Mouse (Mus musculus): ENCODE measurements around the gene Cdc40.
"Not testable (repeated sequence)": the region's sequence is repeated elsewhere in the genome, so short reads cannot be mapped to it uniquely, and the experiment has no call there.

Cdc40 gene

DNA sequence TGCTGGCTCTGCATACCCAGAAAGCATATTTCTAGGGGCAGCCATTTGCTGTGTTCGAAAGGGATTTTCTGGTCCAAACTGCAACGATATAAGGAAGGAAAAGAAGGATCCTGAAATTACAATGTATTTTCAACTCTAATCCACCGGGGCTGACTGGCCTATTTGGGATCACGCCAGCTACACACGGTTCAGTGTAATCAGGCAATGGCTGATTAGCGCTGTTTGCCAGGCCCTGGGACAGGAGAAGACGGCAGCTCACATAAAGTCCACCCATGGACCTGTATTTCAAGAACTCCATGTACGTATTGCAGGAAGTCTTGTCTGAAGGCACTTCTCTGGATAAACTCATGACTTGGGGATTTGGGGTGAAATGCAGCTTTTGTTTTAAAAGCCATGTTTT lies 25.5 kb downstream of the Cdc40 start:
- no peak for DNase-seq (ENCODE audit: low spot score)

DNA sequence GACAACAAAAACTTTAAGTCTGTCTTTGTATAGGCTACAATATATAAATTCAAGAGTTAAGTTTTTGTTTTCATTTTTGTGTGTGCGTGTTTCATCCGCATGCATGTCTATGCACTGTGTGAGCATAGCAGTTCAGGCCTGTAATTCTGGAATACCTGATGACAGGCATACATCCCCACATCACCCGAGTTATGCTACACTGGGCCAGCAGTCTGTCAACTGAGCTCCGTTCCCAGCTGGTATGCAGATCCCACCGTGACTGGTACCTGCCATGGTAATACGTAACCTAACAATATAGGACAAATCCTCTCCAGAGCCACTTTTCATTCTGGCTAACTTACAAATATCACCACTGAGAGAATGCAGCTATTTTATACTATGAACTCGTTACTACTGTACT lies 26.4 kb downstream of the Cdc40 start:
- no peak for DNase-seq (ENCODE audit: low spot score)

DNA sequence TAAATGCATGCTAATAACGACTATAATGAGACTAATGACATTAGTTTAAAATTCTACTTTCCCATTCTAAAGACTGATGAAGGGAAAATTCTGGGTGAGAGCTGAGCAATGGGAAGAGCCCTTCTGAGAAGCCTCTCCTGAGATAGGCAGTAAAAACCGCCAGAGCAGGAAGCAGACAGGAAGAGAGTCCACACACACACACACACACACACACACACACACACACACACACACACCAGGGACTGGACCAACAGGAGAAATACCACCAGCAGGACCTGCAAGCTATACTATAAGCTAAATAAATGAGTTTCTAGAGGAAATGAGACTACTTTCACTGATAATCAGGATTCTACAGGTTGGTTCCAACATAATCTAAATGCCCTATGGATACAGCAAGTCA lies 27.5 kb downstream of the Cdc40 start:
- no peak for DNase-seq (ENCODE audit: low spot score)

DNA sequence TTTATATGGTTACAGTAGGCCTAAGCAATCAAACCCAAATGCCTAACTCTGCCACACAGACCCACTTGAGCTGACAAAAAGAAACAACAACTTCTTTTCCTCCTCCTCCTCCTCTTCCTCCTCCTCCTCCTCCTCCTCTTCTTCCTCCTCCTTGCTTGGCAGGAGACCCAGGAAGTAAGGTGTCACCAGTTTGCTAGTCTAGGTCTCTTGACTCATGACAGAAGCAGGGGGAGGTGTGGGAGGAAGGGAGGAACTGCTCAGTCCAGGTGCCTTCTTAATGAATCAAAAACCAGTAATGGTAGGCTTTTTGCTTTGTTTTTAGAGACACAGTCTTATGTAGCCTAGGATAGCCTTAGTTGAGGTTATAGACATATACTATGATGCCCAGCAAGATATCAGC lies 32.0 kb downstream of the Cdc40 start:
- DNase-seq (ENCODE audit: low spot score) = no peak

GRCm38 (mm10) chr10:40850644-40851043 lies 32.5 kb downstream of the Cdc40 start:
- no peak for DNase-seq (ENCODE audit: low spot score)

GRCm38 (mm10) chr10:40847176-40847874 lies 35.8 kb downstream of the Cdc40 start:
- no peak for DNase-seq (ENCODE audit: low spot score)

DNA sequence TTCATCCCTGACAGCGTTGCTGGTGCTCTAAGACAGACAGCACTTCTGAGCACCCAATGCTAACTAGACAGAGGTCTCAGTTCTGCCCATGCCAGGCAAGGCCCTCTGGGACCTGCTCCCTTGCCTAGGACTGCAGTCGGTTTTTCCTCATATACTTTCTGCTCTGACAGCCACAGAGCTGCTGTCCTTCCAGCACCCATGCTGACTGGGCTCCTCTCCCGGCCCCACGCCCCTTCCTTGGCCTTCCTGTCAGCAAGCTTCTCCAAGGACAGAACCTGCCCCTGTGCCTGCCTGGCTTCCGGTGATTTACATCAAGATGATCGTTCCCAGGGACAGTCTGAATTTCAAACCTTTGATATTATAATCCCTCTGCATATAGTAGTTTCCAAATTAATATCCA lies 37.5 kb downstream of the Cdc40 start:
- no peak for DNase-seq (ENCODE audit: low spot score)

DNA sequence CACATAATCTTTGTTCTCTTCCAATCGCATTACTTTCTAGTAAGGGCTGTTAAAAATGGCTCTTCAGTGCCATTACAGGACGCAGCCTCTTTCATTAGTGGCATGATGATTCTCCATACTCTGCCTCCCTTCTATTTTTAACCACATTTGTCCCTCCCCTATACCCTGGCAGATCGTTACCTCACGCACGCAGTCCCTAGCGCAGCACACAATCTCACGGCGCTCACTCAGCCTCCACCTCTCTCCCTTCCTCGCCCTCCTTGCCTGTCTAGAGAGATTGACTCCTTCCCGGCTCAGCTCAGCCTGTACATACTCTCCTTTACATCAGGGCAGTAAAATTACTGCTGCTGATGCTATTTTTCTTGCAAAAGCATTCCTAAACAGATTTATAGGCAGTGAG lies 38.6 kb downstream of the Cdc40 start:
- no peak for DNase-seq (ENCODE audit: low spot score)

GRCm38 (mm10) chr10:40843841-40844240 lies 39.3 kb downstream of the Cdc40 start:
- DNase-seq (ENCODE audit: low spot score) = no peak

DNA sequence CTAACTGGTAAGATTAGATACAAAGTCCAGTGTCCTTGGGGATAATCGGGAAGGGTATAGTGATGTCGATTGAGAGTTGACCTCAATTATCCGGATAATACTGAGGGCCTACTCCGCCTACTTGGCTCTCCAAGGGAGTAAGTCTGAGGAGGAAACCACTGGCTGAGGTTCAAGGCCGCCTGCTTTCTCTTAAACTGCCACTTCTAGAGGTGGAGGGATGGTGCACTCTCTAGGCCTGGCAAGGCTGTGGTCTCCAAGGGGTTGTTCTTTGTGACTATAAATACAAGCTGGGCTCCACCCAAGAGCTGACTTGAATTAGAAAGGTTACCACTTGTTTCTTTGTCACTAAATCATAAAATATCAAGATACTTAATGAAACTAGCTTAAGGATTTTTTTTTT lies 43.0 kb downstream of the Cdc40 start:
- DNase-seq (ENCODE audit: low spot score) = peak; percentile 9

DNA sequence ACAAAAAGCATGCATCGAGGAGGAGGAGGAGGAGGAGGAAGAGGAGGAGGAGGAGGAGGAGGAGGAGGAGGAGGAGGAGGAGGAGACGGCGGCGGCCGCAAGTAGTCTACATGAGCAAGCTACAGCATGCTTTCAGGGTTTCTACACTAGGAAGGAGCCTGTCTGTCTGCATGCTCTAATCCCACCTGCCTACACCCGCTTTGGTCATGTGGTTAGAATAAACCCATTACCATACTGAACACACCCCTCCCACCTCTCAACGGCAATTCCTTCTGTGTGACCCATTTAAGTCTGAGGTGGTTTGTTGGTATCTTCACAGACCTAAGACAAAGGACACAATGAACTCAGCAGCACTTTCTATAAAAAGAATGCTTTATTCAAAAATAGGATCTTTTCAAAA lies 51.8 kb downstream of the Cdc40 start:
- DNase-seq (ENCODE audit: low spot score) = no peak

GRCm38 (mm10) chr10:40830312-40830711 lies 52.8 kb downstream of the Cdc40 start:
- no peak for DNase-seq (ENCODE audit: low spot score)

- no peak for DNase-seq (ENCODE audit: low spot score)
Measured at GRCm38 (mm10) chr10:40827706-40828105, 55.4 kb downstream of the Cdc40 start.

GRCm38 (mm10) chr10:40825952-40826351 lies 57.2 kb downstream of the Cdc40 start:
- DNase-seq (ENCODE audit: low spot score) = no peak

DNA sequence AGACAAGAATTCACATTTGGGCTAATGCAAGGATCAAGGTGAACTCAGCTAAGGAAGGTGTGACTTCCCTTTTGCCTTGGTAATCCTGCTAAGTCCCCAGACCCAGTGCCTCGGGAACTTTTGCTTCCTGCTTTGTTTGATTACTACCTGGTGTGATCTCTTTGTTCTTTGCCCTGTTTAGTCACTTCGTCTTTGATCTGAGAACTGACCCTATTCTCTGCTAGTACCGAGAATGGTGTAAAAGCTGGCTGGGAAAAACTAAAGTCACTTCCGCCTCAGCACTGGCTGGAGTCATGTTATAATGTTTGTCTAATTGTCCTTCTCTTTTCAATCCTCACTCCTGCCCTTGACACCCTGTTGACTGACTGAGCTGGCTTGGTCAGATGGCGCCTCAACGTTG lies 66.6 kb downstream of the Cdc40 start:
- DNase-seq (ENCODE audit: low spot score) = no peak

DNA sequence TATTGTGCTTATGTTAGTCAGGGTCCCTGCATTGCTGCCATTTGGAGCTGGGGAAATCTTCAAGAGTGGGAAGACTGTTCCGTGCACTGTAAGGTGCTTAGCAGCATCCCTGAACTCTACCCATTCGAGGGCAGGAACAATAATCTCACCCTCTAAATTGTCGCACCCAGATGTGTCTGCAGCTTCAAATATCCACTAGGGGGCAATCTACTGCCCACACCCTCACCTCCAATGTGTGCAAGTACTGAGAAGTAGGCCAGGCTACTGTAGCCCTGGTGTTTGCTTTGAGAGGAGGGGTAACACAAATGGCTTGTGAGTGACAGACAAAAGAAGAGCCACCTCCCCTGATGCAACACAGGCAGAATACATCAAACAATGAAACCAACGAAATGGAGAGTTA lies 69.5 kb downstream of the Cdc40 start:
- no peak for DNase-seq (ENCODE audit: low spot score)

DNA sequence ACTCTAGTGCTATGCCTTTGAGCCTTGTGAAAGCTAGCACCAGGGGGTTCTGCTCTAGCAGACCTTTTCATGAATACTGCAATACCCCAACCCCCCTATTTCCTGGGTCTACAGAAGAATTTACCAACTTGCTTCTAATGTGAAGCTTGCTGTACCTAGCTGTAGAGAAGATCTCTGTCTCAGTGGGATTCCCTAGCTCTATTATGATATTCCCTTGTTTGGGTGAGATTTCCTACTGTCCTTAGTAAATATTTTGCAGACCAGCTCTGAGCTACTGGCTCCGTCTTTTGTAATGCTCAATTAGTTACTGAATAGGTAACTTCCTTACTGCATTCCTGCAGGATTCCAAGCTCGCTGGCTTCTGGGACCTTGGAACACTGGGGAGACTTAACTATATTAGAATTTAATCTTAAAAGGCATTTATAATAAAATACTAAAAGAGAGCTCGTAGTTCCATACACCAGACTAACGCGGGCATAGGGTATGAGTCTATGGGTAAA lies 73.7 kb downstream of the Cdc40 start:
- DNase-seq (ENCODE audit: low spot score) = not testable (repeated sequence)

DNA sequence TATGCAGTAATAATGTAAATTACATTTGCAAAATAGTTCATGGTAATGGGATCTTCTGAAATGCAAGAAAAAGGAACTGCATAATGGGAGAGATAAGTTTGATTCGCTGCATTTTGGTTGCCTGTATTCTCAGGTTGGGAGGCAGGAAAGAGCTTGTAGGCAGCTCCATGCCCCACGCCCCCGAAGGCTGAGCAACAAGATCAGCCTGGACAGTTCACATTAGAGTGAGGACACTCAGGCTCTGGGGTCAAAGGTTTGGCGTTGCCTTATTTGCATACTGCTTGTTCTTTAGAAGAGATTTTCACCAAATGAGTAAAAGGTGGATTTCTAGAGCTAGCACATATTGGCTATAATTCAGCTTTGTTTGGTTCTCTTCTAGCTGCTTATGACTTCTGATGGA lies 76.9 kb downstream of the Cdc40 start:
- no peak for DNase-seq (ENCODE audit: low spot score)

GRCm38 (mm10) chr10:40805221-40805620 lies 77.9 kb downstream of the Cdc40 start:
- peak; percentile 35 for DNase-seq (ENCODE audit: low spot score)

- no peak for DNase-seq (ENCODE audit: low spot score)
Measured at GRCm38 (mm10) chr10:40792115-40792514, 91.0 kb downstream of the Cdc40 start.

- DNase-seq (ENCODE audit: low spot score) = peak; percentile 95
Measured at GRCm38 (mm10) chr10:40790406-40790805, 92.7 kb downstream of the Cdc40 start.
